Mouse (Mus musculus) ES-Bruce4 (cell line): ENCODE measurements around the gene Myo1d.

Experiments used
- CTCF ChIP-seq: IDR thresholded peaks from one replicate; pipeline ENCODE4 v1.8.1; 2011; ENCODE audit warnings: low read depth, low read length
- EP300 ChIP-seq: IDR thresholded peaks from 2 replicates; pipeline ENCODE4 v1.6.1; 2011; ENCODE audit warnings: low read depth, low read length; ENCODE audit not compliant: insufficient read depth
- POLR2A ChIP-seq: IDR thresholded peaks from one replicate; pipeline ENCODE4 v1.8.1; 2011; ENCODE audit warnings: low read length; ENCODE audit not compliant: insufficient read depth

GRCm38 (mm10) chr11:80622233-80623037, 157.4 kb downstream of the Myo1d start:
- TF ChIP-seq CTCF, result no peak
- TF ChIP-seq POLR2A, result no peak
- TF ChIP-seq EP300, result no peak
